Mouse (Mus musculus): ENCODE measurements around the gene Gata5.

- TF ChIP-seq CHD2 (IDR thresholded peaks at IDR 0.05; ENCODE audit: low read depth, low read length) (no peak), ZC3H11A (IDR thresholded peaks at IDR 0.05; ENCODE audit: borderline replicate concordance, low read depth, low read length) (no peak), ZNF384 (IDR thresholded peaks at IDR 0.05; ENCODE audit: low read depth, low read length) (no peak), HCFC1 (IDR thresholded peaks at IDR 0.05; ENCODE audit: borderline replicate concordance, insufficient read depth, low read length) (no peak), MAFK (IDR thresholded peaks at IDR 0.05; ENCODE audit: insufficient read depth, low read depth, low read length) (no peak)
Measured at GRCm38 (mm10) chr2:180314292-180314691, 20.2 kb downstream of the Gata5 start.
